Mouse (Mus musculus): Measurements from ENCODE around the gene Prpf8. TPM values are rescaled to one million over a fixed set of nuclear protein-coding genes. Genes with fewer than 3 reads are reported as not detected.

The Prpf8 gene
- polyA plus RNA-seq, 1 experiment from 2014 or later = 74.2 TPM

DNA sequence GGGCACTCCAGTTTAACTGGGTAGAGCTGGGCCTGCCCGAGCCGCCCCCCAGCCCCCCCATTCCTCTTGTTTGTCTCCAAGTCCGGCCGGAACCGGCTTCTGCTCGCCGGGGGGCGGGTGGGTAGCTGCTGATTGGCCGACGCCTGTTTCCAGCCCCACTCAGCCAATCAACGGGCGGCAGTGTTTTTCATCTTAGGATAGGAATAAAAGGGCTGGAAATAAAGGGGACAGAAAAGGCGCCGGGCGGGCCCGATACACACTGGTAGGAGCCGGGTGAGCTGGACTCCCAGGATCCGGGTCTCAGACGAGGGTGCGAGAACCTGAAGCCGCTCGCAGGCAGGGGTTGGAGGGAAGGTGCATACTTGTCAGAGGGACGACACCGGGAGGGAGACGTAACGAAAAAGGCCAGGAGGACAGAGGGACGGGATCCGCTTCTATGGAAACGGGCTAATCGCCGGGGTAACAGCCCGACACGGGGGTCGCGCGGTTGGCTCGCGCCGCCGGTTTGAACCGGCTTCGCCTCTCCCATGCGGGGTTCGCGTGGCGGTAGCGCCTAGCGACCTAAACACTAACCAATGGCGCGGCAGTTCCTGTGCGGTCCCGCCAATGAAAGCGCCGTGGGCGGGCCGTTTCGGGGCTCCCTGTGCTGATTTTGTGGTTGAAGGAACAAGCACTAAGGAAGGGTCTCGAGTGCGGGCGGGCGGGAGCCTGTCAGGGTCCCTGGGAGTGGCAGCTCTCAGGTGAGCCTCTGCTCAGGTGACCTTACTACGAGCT is 45.0 kb downstream of the Prpf8 start, which contains the start of gene Slc43a2:
TSS of gene Slc43a2 (plus strand) at position 226 of the 774 bp plus-strand sequence.
- Histone ChIP-seq H3K9ac (peak within 1 kb of the TSS; percentile 85), H3K27ac (peak within 1 kb of the TSS; percentile 95), H3K9me3 (replicated peaks) (no peaks in the 10 kb centered on the region), H3K27me3 (no peaks in the 10 kb centered on the region), H3K4me3 (peak within 1 kb of the TSS; percentile 57), H3K4me1 (peaks cover 33% of the 10 kb centered on the region), H3K36me3 (no peaks in the 10 kb centered on the region), H3K4me2 (replicated peaks) (peak within 1 kb of the TSS; percentile 98)
- ATAC-seq (ENCODE audit: low FRiP score) = peak; percentile 96
- under 1% methylated on average over 62 of the region's 62 CpGs for whole genome bisulfite sequencing

DNA sequence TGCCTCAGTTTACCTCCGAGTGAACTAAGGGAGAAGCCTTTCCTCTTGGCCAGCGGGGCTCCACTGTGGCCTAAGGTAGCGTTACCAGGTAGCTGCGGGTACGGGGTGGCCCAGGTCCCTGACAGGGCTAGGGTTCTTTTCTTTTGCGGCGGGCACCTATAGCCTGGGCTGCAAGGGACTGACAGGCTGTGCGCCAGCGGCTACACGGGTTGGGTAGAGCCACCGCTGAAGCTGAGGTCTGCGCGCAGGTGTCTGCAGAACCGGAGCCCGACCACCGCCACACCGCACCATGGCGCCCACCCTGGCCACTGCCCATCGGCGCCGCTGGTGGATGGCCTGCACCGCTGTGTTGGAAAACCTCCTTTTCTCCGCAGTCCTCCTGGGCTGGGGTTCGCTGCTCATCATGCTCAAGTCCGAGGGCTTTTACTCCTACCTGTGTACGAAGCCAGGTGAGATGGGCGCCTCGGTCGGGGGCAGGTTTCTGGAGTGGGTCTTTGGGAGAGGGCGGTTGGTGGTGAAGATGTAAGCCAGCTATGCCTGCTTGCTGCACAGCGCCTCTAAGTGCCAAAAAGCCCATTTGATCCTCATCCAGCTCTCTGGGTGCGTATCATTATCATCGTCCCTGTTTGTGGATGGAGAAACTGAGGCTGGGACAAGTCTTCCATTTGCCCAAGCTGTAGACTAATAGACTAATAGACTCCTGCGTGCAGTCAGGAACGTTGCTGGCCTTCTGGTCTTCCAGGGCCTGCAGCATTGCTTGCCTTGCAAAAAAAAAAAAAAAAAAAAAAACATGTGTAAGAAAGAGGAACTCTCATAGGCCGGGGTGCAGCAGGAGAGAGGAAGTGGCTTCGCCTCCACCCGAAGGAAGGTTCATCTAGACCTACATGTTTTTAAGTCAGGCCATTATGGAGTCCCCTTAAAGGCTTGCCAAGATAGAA is 46.0 kb downstream of the Prpf8 start:
- H3K36me3 ChIP-seq = no peaks in the 10 kb centered on the region
- WGBS = 15% methylated on average over 38 of the region's 38 CpGs
- peak overlapping the region; percentile 95 for H3K27ac ChIP-seq
- H3K4me2 ChIP-seq (replicated peaks) = peak overlapping the region; percentile 98
- H3K9ac ChIP-seq = peak overlapping the region; percentile 85
- peak; percentile 24 for ATAC-seq (ENCODE audit: low FRiP score)
- H3K27me3 ChIP-seq = no peaks in the 10 kb centered on the region
- peaks cover 37% of the 10 kb centered on the region for H3K4me1 ChIP-seq
- no peaks in the 10 kb centered on the region for H3K9me3 ChIP-seq (replicated peaks)
- peak overlapping the region; percentile 57 for H3K4me3 ChIP-seq

DNA sequence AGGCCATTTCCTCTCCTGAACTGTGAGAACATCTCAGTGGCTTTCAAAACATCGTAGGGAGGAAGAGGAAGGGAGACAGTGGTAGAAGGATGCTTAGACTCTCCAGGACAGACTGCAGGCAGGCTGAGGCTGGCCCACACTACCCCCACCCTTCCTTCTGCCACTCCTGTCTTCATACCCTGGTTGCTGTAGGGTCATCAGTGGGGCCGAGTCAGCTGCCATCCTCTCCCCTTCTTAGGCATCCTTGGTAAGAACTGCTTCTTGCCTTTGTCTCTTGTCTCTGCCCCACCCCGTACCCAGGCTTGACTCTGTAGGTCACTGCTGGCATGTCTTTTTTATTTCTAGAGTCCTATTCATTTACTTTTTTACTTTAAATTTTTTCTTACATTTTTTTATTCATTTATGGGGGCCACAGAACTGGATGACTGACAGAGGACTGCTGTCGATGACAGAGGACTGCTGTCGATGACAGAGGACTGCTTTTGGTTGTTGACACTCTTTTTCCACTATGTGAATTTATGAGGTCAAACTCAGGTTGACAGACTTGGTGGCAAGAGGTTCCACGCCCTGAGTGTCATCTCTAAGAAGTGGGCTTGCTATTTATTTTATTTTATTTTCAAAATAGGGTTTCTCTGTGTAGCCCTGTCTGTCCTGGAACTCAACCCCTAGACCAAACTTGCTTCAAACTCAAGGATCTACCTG is 46.8 kb downstream of the Prpf8 start:
- no peak for ATAC-seq (ENCODE audit: low FRiP score)
- Histone ChIP-seq H3K4me3 (peak overlapping the region; percentile 57), H3K4me1 (peaks cover 45% of the 10 kb centered on the region), H3K9ac (peak overlapping the region; percentile 85), H3K4me2 (replicated peaks) (peak overlapping the region; percentile 98), H3K27me3 (no peaks in the 10 kb centered on the region), H3K9me3 (replicated peaks) (no peaks in the 10 kb centered on the region), H3K27ac (no peak overlapping the region), H3K36me3 (no peaks in the 10 kb centered on the region)
- 79% methylated on average over 6 of the region's 6 CpGs for WGBS

DNA sequence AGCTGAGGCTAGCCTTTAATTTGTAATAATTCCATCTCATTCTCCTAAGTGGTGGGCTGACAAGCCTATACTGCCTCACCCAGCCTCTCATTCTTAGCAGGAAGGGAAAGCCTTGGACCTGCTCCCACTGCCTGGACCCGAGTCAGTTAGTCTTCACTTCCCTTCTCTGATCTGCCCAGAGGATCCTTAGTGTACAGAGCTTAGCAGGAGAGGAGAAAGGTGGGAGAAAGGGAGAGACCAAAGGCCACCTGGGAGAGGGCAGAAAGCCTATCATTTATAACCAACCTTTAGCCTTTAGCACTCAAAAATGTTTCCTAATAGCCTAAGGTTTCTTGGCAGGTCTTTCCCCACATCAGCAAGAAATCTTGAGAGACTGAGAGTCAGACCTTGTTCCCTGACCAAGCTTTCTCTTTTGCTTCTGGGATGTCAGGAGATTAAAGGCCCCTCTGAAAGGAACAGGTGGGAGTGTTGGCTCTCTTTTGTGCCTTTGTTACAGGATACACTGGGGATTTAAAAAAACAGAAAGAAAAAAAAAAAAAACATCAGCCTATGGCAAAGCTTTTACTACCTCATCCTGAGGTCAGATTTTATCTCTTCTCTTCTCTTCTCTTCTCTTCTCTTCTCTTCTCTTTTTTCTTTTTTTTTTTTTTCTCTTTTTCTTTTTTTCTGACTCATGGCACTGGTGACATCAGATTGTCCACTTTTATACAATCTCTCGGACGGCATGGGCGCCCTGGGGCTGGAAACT is 47.8 kb downstream of the Prpf8 start:
- Histone ChIP-seq H3K4me3 (no peak overlapping the region), H3K9ac (0 out of 2 replicates have a peak overlapping the region, but pooled peaks have one; percentile 10), H3K27me3 (no peaks in the 10 kb centered on the region), H3K36me3 (no peaks in the 10 kb centered on the region), H3K4me2 (replicated peaks) (peak overlapping the region; percentile 29; the same call in 1 of the 2 replicates), H3K27ac (no peak overlapping the region), H3K9me3 (replicated peaks) (no peaks in the 10 kb centered on the region), H3K4me1 (peaks cover 46% of the 10 kb centered on the region)
- 63% methylated on average over 4 of the region's 4 CpGs for WGBS
- ATAC-seq (ENCODE audit: low FRiP score) = no peak

DNA sequence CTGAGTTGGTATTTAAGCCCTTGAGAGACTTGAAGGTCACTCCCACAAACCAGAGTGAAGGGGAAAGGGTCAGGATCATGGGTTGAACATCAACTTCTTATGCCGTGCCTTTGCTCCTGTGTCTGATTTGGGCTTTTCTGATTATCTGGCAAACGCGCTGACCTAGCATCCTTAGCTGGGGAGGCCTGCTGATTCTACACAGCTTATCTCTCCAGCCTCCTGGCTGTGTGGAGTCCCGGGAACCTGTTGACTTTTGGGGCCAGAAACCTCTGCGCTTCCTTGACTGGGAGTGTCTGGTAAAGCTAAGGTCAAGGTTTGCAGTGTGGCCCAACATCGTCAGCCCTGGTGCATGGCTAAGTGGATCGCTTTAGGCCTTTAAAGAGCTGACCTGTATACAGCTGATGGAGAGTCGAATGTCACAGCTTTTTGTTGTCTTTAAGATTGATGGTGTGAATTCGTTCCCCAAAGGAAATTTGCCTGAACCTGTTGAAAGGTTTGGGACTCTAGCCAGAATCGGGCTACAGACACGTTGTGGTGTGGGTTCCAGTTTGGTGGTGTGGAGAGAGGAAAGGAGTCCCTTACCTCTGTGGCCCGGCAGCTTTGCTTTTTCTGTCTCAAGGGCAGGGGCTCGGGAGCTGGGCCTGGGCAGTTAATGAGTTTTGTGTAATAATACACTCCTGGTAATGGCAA is 48.6 kb downstream of the Prpf8 start:
- Histone ChIP-seq H3K27ac (no peak overlapping the region), H3K4me3 (no peak overlapping the region), H3K9ac (peak overlapping the region; percentile 27; the same call in 1 of the 2 replicates), H3K4me2 (replicated peaks) (peak overlapping the region; percentile 34), H3K9me3 (replicated peaks) (no peaks in the 10 kb centered on the region), H3K36me3 (no peaks in the 10 kb centered on the region), H3K27me3 (no peaks in the 10 kb centered on the region), H3K4me1 (peaks cover 46% of the 10 kb centered on the region)
- WGBS = 44% methylated on average over 13 of the region's 13 CpGs
- ATAC-seq (ENCODE audit: low FRiP score) = no peak

DNA sequence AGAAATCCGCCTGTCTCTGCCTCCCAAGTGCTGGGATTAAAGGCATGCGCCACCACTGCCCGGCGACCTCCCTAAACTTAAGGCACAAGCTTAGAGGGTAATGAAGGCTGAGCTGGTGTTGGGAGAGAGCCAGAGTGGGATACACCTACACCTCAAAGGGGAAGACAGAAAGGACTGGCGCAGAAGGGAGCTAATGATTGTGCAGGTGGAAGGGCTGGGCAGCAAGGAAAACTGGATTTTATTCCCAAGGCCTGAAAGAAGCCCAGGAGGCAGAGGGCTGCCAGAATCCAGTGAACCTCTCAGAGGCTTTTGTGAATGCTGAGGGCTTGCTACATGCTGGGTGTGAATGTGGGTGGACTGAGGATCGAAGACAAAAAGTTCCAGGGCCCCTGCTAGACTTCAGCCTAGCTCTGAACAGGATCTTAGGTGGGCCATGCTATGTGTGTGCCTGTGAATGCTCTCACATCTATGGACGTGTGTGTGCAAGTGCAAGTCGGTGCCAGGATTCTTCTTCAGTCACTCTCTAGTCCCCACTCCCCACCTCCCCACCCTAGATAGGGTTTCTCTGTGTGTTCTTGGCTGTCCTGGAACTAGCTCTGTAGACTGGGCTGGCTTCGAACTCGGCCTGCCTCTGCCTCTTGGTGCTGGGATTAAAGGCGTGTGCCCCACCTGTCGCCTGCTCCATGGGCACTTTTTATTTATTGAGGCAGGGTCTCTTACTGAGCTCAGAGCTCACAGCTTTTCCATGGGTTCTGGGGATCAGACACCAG is 49.8 kb downstream of the Prpf8 start:
- Histone ChIP-seq H3K4me1 (peaks cover 46% of the 10 kb centered on the region), H3K27ac (no peak overlapping the region), H3K27me3 (no peaks in the 10 kb centered on the region)

DNA sequence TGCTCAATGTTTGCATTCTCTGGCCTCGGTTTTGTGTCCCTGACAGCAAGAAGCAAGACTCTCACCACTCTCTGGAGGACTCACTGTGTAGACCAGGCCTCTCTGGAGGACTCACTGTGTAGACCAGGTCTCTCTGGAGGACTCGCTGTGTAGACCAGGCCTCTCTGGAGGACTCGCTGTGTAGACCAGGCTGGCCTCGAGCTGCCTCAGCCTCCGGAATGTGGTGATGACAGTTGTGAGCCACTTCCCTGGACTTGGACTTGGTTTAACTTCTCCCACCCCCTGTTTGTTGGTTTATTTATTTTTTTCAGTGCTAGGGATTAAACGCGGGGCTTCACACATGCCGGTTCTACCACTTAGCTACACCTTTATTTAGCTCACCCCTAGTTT is 50.4 kb downstream of the Prpf8 start:
- H3K27me3 ChIP-seq = no peaks in the 10 kb centered on the region
- H3K9me3 ChIP-seq (replicated peaks) = no peaks in the 10 kb centered on the region
- H3K4me2 ChIP-seq (replicated peaks) = no peak overlapping the region
- no peak for ATAC-seq (ENCODE audit: low FRiP score)
- no peak overlapping the region for H3K27ac ChIP-seq
- H3K4me1 ChIP-seq = peaks cover 46% of the 10 kb centered on the region
- H3K9ac ChIP-seq = no peak overlapping the region
- H3K36me3 ChIP-seq = no peaks in the 10 kb centered on the region
- no peak overlapping the region for H3K4me3 ChIP-seq
- 82% methylated on average over 8 of the region's 8 CpGs for WGBS

More for the DNA sequence above, 49.8 kb downstream of the Prpf8 start:
- Histone ChIP-seq H3K9me3 (replicated peaks) (no peaks in the 10 kb centered on the region), H3K9ac (no peak overlapping the region), H3K36me3 (no peaks in the 10 kb centered on the region), H3K4me2 (replicated peaks) (no peak overlapping the region), H3K4me3 (no peak overlapping the region)
- no peak for ATAC-seq (ENCODE audit: low FRiP score)
- 89% methylated on average over 12 of the region's 12 CpGs for WGBS

DNA sequence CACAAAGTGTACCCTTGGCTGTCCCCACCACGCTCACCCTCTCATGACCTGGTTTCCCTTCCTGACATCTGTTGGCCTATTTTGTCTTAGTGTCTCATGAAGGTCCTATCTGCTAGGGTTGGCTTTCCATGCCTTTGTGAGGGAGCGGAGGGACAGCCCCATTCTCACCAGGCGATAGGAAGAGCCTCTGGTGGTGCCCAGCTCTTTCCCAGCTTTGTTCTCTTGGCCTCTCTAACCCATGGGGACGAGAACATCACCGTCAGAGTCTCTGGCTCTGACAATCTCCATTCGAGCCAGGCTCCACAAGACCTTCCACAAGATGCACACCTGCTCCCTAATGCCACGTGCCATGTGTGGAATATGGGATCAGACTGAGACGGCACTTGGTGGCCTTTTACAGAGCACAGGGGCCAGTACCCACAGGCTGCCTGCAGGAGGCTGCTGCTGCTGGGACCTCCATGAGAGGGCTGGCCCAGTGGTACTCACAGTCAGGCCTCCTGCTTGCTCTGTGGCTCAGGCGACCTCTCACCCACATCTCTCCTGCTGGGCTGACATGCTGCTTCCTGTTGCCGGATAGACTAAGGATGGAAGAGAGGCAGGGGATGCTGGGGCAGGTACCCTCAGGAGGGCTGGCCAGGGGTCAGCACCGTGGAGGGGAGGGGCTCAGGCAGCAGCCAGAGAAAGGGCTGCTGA is 51.0 kb downstream of the Prpf8 start:
- no peak for ATAC-seq (ENCODE audit: low FRiP score)
- H3K4me3 ChIP-seq = no peak overlapping the region
- WGBS = 36% methylated on average over 11 of the region's 11 CpGs
- no peaks in the 10 kb centered on the region for H3K36me3 ChIP-seq
- H3K27ac ChIP-seq = 0 out of 2 replicates have a peak overlapping the region, but pooled peaks have one; percentile 24
- no peak overlapping the region for H3K4me2 ChIP-seq (replicated peaks)
- H3K9me3 ChIP-seq (replicated peaks) = no peaks in the 10 kb centered on the region
- H3K9ac ChIP-seq = 0 out of 2 replicates have a peak overlapping the region, but pooled peaks have one; percentile 18
- no peaks in the 10 kb centered on the region for H3K27me3 ChIP-seq
- H3K4me1 ChIP-seq = peaks cover 40% of the 10 kb centered on the region

DNA sequence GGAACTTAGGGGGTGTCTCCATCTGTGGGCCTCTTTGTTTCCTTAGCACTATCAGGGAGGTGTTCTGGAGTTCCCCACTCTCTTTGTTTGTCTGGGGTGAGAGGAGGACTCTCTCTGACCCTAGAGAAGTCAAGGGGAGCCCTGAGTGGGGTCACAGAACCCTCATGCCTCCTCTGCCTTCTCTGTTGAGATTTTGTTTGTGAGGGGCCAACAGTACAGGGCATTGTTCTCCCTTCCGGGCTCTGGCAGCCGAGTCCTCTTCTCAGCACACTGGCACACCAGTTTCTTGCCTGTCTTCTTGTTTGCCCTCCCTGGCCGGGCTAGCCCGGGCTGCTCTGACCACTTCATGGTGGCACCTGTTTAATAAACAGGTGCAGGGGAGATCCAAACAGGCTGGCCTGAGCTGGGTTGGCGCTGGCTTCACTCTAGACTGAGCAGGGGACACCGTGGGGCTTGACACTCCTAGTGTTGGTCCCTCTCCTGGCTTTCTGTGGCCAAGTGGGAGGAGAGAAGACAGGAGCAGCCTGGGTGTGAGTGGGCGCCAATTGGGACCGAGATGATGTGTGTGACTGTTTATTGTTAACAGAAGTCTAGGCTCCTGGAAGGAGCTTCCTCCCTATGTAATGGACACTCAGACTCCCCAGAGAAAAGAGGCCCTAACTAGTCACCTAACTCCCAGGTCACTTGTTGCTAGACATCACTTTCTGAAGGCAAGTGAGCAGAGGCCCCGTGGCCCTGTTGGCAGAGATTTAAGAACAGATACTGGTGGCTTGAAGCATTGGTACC is 51.8 kb downstream of the Prpf8 start:
- no peak overlapping the region for H3K4me2 ChIP-seq (replicated peaks)
- no peaks in the 10 kb centered on the region for H3K36me3 ChIP-seq
- H3K4me3 ChIP-seq = no peak overlapping the region
- H3K9ac ChIP-seq = 0 out of 2 replicates have a peak overlapping the region, but pooled peaks have one; percentile 1
- H3K4me1 ChIP-seq = peaks cover 35% of the 10 kb centered on the region
- H3K27ac ChIP-seq = 0 out of 2 replicates have a peak overlapping the region, but pooled peaks have one; percentile 24
- ATAC-seq (ENCODE audit: low FRiP score) = no peak
- H3K27me3 ChIP-seq = no peaks in the 10 kb centered on the region
- WGBS = 64% methylated on average over 9 of the region's 9 CpGs
- no peaks in the 10 kb centered on the region for H3K9me3 ChIP-seq (replicated peaks)

All from hindbrain, embryonic 12.5 days (tissue).